Mouse (Mus musculus) megakaryocyte, embryonic 14.5 days (primary cell): ENCODE measurements at regions not wholly inside any gene's neighbourhood (a gene's known extent, or its start where the extent isn't known, plus 50 kb on each side); places are given as distances from the start of the nearest gene placed in this dataset.

Experiments used
- FLI1 ChIP-seq: IDR thresholded peaks from 2 replicates; pipeline ENCODE4 v1.6.1; 2012; ENCODE audit warnings: low read length, inconsistent platforms, mixed read lengths
- GATA1 ChIP-seq: IDR thresholded peaks from 3 replicates; pipeline ENCODE4 v1.6.1; 2012; ENCODE audit warnings: mixed read lengths, low read length, inconsistent platforms, borderline replicate concordance

DNA sequence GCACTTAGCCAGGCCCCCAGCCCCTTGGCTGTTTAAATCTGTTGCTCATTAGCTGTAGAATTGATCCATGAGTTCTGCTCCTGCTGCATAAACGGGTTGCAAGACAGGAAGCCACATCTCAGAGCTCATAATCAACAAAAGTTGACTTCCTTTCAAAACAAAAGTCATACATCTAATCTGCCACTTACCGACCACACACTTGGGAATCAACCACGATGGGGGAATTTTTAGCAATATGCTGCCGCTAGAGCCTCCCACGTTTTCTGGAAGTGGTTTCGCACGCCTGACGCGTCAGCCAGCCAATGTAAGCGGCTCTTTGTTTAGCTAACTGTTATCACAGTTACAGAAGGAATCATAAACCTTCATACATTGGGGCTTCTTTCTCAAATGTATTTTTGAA is 77.7 kb downstream of the Nptx2 start:
- TF ChIP-seq FLI1 (no peak), GATA1 (no peak)
